Mouse (Mus musculus) brain, embryonic 14.5 days (tissue): ENCODE results near the gene Slc2a8.

Experiments
- CTCF ChIP-seq: fragments of 200-500 bp; IDR thresholded peaks from 2 replicates; pipeline ENCODE4 v1.5.1; 2012; ENCODE audit warnings: inconsistent platforms, mild to moderate bottlenecking, moderate library complexity, borderline replicate concordance; ENCODE audit not compliant: insufficient read depth, insufficient read length; ENCODE audit errors: extremely low read depth
- POLR2A ChIP-seq: fragments of 200-500 bp; IDR thresholded peaks from 2 replicates; pipeline ENCODE4 v1.6.1; 2012; ENCODE audit warnings: mild to moderate bottlenecking, inconsistent platforms, borderline replicate concordance; ENCODE audit not compliant: poor library complexity, insufficient read depth, insufficient read length, severe bottlenecking; ENCODE audit errors: extremely low read depth

DNA sequence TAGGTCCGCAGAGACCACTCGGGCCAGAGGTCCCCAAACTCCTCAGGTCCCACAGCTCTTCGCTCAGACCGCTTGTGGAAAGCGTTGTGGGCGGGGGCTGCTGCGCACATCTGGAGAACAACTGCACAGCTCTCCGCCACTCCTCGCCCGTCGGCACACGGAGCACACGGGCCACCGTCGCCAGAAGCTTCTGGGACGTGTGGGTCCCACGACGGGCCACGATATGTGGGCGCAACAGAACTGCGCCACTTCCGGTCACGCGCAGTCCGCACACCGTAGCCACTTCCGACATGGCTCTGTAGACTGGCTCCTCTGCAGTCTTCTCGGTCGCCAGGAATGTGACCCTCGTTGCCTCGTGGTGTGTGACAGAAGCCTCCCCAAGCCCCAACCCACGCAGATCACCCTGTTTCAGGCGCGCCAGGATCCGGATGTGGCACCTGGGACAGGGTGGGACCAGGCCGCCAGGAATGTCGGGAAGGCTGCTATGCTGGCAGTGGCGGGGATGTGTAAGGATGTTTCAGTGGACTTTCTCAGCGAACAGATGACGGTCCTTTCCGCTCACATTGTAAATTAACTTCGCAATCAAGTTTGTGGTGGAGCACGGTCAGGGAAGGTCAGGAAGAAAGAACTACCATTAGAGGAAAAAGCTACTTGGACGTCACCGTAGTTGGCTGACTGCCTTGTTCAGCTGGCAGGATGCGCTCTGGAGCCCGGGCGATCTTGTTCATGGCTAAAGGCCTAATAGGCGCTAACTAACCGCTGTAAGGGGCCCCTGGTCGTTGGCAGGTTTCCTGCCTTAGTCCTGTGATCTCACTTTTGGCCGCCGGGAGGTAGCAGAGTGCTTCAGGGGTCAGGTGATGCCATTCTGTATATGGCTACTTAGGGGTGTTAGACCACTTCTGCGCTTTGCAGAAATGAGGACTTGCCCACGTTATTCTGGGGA lies 14.9 kb downstream of the Slc2a8 start:
- TF ChIP-seq CTCF (peak; percentile 49; the same call in 1 of the 2 replicates), POLR2A (0 out of 2 replicates have a peak, but pooled peaks have one; percentile 65)
